Mouse (Mus musculus): ENCODE data around the gene Tgfb2.

Tgfb2 gene

GRCm38 (mm10) chr1:186722299-186722698 is 16.5 kb upstream of the Tgfb2 start:
- H3K36me3 ChIP-seq (ENCODE audit: insufficient read depth, low read length), result peaks cover 76% of the 10 kb centered on the region
- no peaks in the 10 kb centered on the region for H3K9me3 ChIP-seq (ENCODE audit: low read length)
- TF ChIP-seq POU5F1 (IDR thresholded peaks at IDR 0.05; ENCODE audit: borderline replicate concordance, low read length) (no peak), NANOG (IDR thresholded peaks at IDR 0.05; ENCODE audit: borderline replicate concordance, low read length) (no peak), CTCF (conservative IDR thresholded peaks at IDR 0.05; ENCODE audit: low read length) (no peak)
- H3K27me3 ChIP-seq (ENCODE audit: insufficient read depth, low read length), result no peaks in the 10 kb centered on the region
- peaks cover 41% of the 10 kb centered on the region for H3K4me1 ChIP-seq (replicated peaks; ENCODE audit: low read depth, low read length)
- no peak overlapping the region for H3K4me3 ChIP-seq (replicated peaks; ENCODE audit: low read length)

GRCm38 (mm10) chr1:186721846-186722245 is 16.1 kb upstream of the Tgfb2 start:
- TF ChIP-seq POU5F1 (IDR thresholded peaks at IDR 0.05; ENCODE audit: borderline replicate concordance, low read length), result no peak
- peak; percentile 95 for TF ChIP-seq CTCF (conservative IDR thresholded peaks at IDR 0.05; ENCODE audit: low read length)
- peaks cover 37% of the 10 kb centered on the region for H3K4me1 ChIP-seq (replicated peaks; ENCODE audit: low read depth, low read length)
- H3K36me3 ChIP-seq (ENCODE audit: insufficient read depth, low read length), result peaks cover 76% of the 10 kb centered on the region
- H3K27me3 ChIP-seq (ENCODE audit: insufficient read depth, low read length), result no peaks in the 10 kb centered on the region
- H3K4me3 ChIP-seq (replicated peaks; ENCODE audit: low read length), result no peak overlapping the region
- H3K9me3 ChIP-seq (ENCODE audit: low read length), result no peaks in the 10 kb centered on the region

GRCm38 (mm10) chr1:186721166-186721565 is 15.4 kb upstream of the Tgfb2 start:
- no peaks in the 10 kb centered on the region for H3K27me3 ChIP-seq (ENCODE audit: insufficient read depth, low read length)
- no peak for TF ChIP-seq CTCF (conservative IDR thresholded peaks at IDR 0.05; ENCODE audit: low read length)
- no peak for TF ChIP-seq POU5F1 (IDR thresholded peaks at IDR 0.05; ENCODE audit: borderline replicate concordance, low read length)
- TF ChIP-seq NANOG (IDR thresholded peaks at IDR 0.05; ENCODE audit: borderline replicate concordance, low read length), result no peak
- no peaks in the 10 kb centered on the region for H3K9me3 ChIP-seq (ENCODE audit: low read length)
- no peak overlapping the region for H3K4me3 ChIP-seq (replicated peaks; ENCODE audit: low read length)
- H3K36me3 ChIP-seq (ENCODE audit: insufficient read depth, low read length), result peaks cover 79% of the 10 kb centered on the region
- peaks cover 35% of the 10 kb centered on the region for H3K4me1 ChIP-seq (replicated peaks; ENCODE audit: low read depth, low read length)

GRCm38 (mm10) chr1:186719708-186720107 is 13.9 kb upstream of the Tgfb2 start:
- no peak overlapping the region for H3K4me3 ChIP-seq (replicated peaks; ENCODE audit: low read length)
- TF ChIP-seq CTCF (conservative IDR thresholded peaks at IDR 0.05; ENCODE audit: low read length) (peak; percentile 93), NANOG (IDR thresholded peaks at IDR 0.05; ENCODE audit: borderline replicate concordance, low read length) (no peak)
- peaks cover 32% of the 10 kb centered on the region for H3K4me1 ChIP-seq (replicated peaks; ENCODE audit: low read depth, low read length)
- peaks cover 84% of the 10 kb centered on the region for H3K36me3 ChIP-seq (ENCODE audit: insufficient read depth, low read length)
- H3K9me3 ChIP-seq (ENCODE audit: low read length), result no peaks in the 10 kb centered on the region
- no peaks in the 10 kb centered on the region for H3K27me3 ChIP-seq (ENCODE audit: insufficient read depth, low read length)

- Histone ChIP-seq H3K36me3 (ENCODE audit: insufficient read depth, low read length) (peaks cover 81% of the 10 kb centered on the region), H3K4me3 (replicated peaks; ENCODE audit: low read length) (no peak overlapping the region), H3K9me3 (ENCODE audit: low read length) (no peaks in the 10 kb centered on the region), H3K4me1 (replicated peaks; ENCODE audit: low read depth, low read length) (peaks cover 24% of the 10 kb centered on the region), H3K27me3 (ENCODE audit: insufficient read depth, low read length) (no peaks in the 10 kb centered on the region)
- TF ChIP-seq POU5F1 (IDR thresholded peaks at IDR 0.05; ENCODE audit: borderline replicate concordance, low read length), result no peak
- no peak for TF ChIP-seq CTCF (conservative IDR thresholded peaks at IDR 0.05; ENCODE audit: low read length)
- TF ChIP-seq NANOG (IDR thresholded peaks at IDR 0.05; ENCODE audit: borderline replicate concordance, low read length), result no peak
These were observed 13.1 kb upstream of the Tgfb2 start for GRCm38 (mm10) chr1:186718881-186719280.

GRCm38 (mm10) chr1:186714980-186715896 is 9.4 kb upstream of the Tgfb2 start:
- Histone ChIP-seq H3K36me3 (ENCODE audit: insufficient read depth, low read length) (peaks cover 60% of the 10 kb centered on the region), H3K9me3 (ENCODE audit: low read length) (no peaks in the 10 kb centered on the region), H3K4me3 (replicated peaks; ENCODE audit: low read length) (no peak overlapping the region), H3K27me3 (ENCODE audit: insufficient read depth, low read length) (no peaks in the 10 kb centered on the region), H3K4me1 (replicated peaks; ENCODE audit: low read depth, low read length) (0 out of 2 replicates have a peak, but pooled peaks cover 1% of the 10 kb centered on the region)
- no peak for TF ChIP-seq CTCF (conservative IDR thresholded peaks at IDR 0.05; ENCODE audit: low read length)
- TF ChIP-seq POU5F1 (IDR thresholded peaks at IDR 0.05; ENCODE audit: borderline replicate concordance, low read length), result no peak
- no peak for TF ChIP-seq NANOG (IDR thresholded peaks at IDR 0.05; ENCODE audit: borderline replicate concordance, low read length)

- no peak for TF ChIP-seq CTCF (conservative IDR thresholded peaks at IDR 0.05; ENCODE audit: low read length)
- TF ChIP-seq POU5F1 (IDR thresholded peaks at IDR 0.05; ENCODE audit: borderline replicate concordance, low read length), result no peak
- TF ChIP-seq NANOG (IDR thresholded peaks at IDR 0.05; ENCODE audit: borderline replicate concordance, low read length), result no peak
- peaks cover 50% of the 10 kb centered on the region for H3K36me3 ChIP-seq (ENCODE audit: insufficient read depth, low read length)
- H3K4me1 ChIP-seq (replicated peaks; ENCODE audit: low read depth, low read length), result no peaks in the 10 kb centered on the region
- no peaks in the 10 kb centered on the region for H3K9me3 ChIP-seq (ENCODE audit: low read length)
- no peaks in the 10 kb centered on the region for H3K27me3 ChIP-seq (ENCODE audit: insufficient read depth, low read length)
- H3K4me3 ChIP-seq (replicated peaks; ENCODE audit: low read length), result no peak overlapping the region
These were observed 8.4 kb upstream of the Tgfb2 start for GRCm38 (mm10) chr1:186714215-186714614.

- no peak for TF ChIP-seq POU5F1 (IDR thresholded peaks at IDR 0.05; ENCODE audit: borderline replicate concordance, low read length)
- no peak for TF ChIP-seq NANOG (IDR thresholded peaks at IDR 0.05; ENCODE audit: borderline replicate concordance, low read length)
- TF ChIP-seq CTCF (conservative IDR thresholded peaks at IDR 0.05; ENCODE audit: low read length), result peak; percentile 80
- Histone ChIP-seq H3K4me1 (replicated peaks; ENCODE audit: low read depth, low read length) (no peaks in the 10 kb centered on the region), H3K36me3 (ENCODE audit: insufficient read depth, low read length) (peaks cover 37% of the 10 kb centered on the region), H3K27me3 (ENCODE audit: insufficient read depth, low read length) (peaks cover 3% of the 10 kb centered on the region; the same call in 1 of the 2 replicates), H3K4me3 (replicated peaks; ENCODE audit: low read length) (no peak overlapping the region), H3K9me3 (ENCODE audit: low read length) (peaks cover under 1% of the 10 kb centered on the region; the same call in 1 of the 2 replicates)
These were observed 7.1 kb upstream of the Tgfb2 start for GRCm38 (mm10) chr1:186712802-186713471.
